Mouse (Mus musculus): ENCODE results near the gene Rhbg.

Rhbg gene

GRCm38 (mm10) chr3:88227976-88228375, 26.5 kb downstream of the Rhbg start:
- no peak for DNase-seq

GRCm38 (mm10) chr3:88227260-88227659, 27.2 kb downstream of the Rhbg start:
- no peak for DNase-seq

- DNase-seq = peak; percentile 96
Observed at GRCm38 (mm10) chr3:88226101-88226845, 28.2 kb downstream of the Rhbg start.

- DNase-seq = no peak
Observed at GRCm38 (mm10) chr3:88224929-88225328, 29.6 kb downstream of the Rhbg start.

GRCm38 (mm10) chr3:88222446-88222845, 32.1 kb downstream of the Rhbg start:
- DNase-seq = peak; percentile 65

- DNase-seq = peak; percentile 61
Observed at GRCm38 (mm10) chr3:88221519-88222390, 32.8 kb downstream of the Rhbg start.

GRCm38 (mm10) chr3:88220842-88221241, 33.7 kb downstream of the Rhbg start:
- no peak for DNase-seq

- no peak for DNase-seq
Observed at GRCm38 (mm10) chr3:88219940-88220339, 34.6 kb downstream of the Rhbg start.

GRCm38 (mm10) chr3:88217679-88218078, 36.8 kb downstream of the Rhbg start:
- DNase-seq = no peak

- peak; percentile 88 for DNase-seq
Observed at GRCm38 (mm10) chr3:88216534-88217326, 37.8 kb downstream of the Rhbg start.

GRCm38 (mm10) chr3:88216116-88216515, 38.4 kb downstream of the Rhbg start:
- DNase-seq = no peak

GRCm38 (mm10) chr3:88215553-88216004, 38.9 kb downstream of the Rhbg start:
- peak; percentile 73 for DNase-seq

GRCm38 (mm10) chr3:88214971-88215552, 39.4 kb downstream of the Rhbg start:
- DNase-seq = peak; percentile 69

GRCm38 (mm10) chr3:88214197-88214938, 40.1 kb downstream of the Rhbg start:
- DNase-seq = peak; percentile 88

- DNase-seq = no peak
Observed at GRCm38 (mm10) chr3:88213019-88213418, 41.5 kb downstream of the Rhbg start.

- no peak for DNase-seq
Observed at GRCm38 (mm10) chr3:88212356-88212755, 42.2 kb downstream of the Rhbg start.

GRCm38 (mm10) chr3:88210918-88211317, 43.6 kb downstream of the Rhbg start:
- DNase-seq = no peak

- DNase-seq = no peak
Observed at GRCm38 (mm10) chr3:88210121-88210520, 44.4 kb downstream of the Rhbg start.

GRCm38 (mm10) chr3:88209306-88209705, 45.2 kb downstream of the Rhbg start:
- peak; percentile 50 for DNase-seq

- DNase-seq = peak; percentile 56
Observed at GRCm38 (mm10) chr3:88208226-88208720, 46.2 kb downstream of the Rhbg start.

GRCm38 (mm10) chr3:88207451-88208100, 46.9 kb downstream of the Rhbg start:
- peak; percentile 61 for DNase-seq

All from cerebellum, adult 9-11 months (tissue).